Mouse (Mus musculus): ENCODE measurements around the gene Mmp21.

GRCm38 (mm10) chr7:133715387-133715786, 35.5 kb upstream of the Mmp21 start:
- TF ChIP-seq POLR2A (IDR thresholded peaks at IDR 0.05; ENCODE audit: borderline replicate concordance, insufficient read depth, low read length) (no peak), CTCF (IDR thresholded peaks at IDR 0.05; ENCODE audit: borderline replicate concordance, insufficient read depth, low read depth, low read length) (no peak)

Data from cerebellum, adult 2 months (tissue).